Mouse (Mus musculus) thymus, adult 2 months (tissue): ENCODE data around the gene Myo18a.

Experiments
- CTCF ChIP-seq: fragments of 200-500 bp; IDR thresholded peaks from 2 replicates; pipeline ENCODE4 v1.5.1; 2012; ENCODE audit warnings: mild to moderate bottlenecking, control low read depth, low read length, moderate library complexity, borderline replicate concordance; ENCODE audit not compliant: control insufficient read depth, poor library complexity, insufficient read depth; ENCODE audit errors: extremely low read depth
- POLR2A ChIP-seq: fragments of 200-500 bp; IDR thresholded peaks from 2 replicates; pipeline ENCODE4 v1.6.1; 2012; ENCODE audit warnings: mild to moderate bottlenecking, low read length, control low read depth, moderate library complexity; ENCODE audit not compliant: control insufficient read depth, poor library complexity, insufficient read depth; ENCODE audit errors: extremely low read depth

DNA sequence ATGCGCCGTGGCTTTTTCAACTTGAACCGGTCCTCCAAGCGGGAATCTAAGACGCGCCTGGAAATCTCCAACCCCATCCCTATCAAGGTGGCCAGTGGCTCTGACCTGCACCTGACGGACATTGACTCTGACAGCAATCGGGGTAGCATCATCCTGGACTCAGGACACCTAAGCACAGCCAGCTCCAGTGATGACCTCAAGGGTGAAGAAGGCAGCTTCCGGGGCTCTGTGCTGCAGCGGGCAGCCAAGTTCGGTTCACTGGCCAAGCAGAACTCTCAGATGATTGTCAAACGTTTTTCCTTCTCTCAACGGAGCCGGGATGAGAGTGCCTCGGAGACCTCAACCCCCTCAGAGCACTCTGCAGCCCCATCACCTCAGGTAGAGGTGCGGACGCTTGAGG lies 14.4 kb downstream of the Myo18a start:
- TF ChIP-seq CTCF (no peak), POLR2A (no peak)
